Mouse (Mus musculus) ES-Bruce4 (cell line): ENCODE results near the gene Plekhg5.

Source experiments
- CTCF ChIP-seq: IDR thresholded peaks from one replicate; pipeline ENCODE4 v1.8.1; 2011; ENCODE audit warnings: low read depth, low read length
- EP300 ChIP-seq: IDR thresholded peaks from 2 replicates; pipeline ENCODE4 v1.6.1; 2011; ENCODE audit warnings: low read depth, low read length; ENCODE audit not compliant: insufficient read depth
- POLR2A ChIP-seq: IDR thresholded peaks from one replicate; pipeline ENCODE4 v1.8.1; 2011; ENCODE audit warnings: low read length; ENCODE audit not compliant: insufficient read depth

DNA sequence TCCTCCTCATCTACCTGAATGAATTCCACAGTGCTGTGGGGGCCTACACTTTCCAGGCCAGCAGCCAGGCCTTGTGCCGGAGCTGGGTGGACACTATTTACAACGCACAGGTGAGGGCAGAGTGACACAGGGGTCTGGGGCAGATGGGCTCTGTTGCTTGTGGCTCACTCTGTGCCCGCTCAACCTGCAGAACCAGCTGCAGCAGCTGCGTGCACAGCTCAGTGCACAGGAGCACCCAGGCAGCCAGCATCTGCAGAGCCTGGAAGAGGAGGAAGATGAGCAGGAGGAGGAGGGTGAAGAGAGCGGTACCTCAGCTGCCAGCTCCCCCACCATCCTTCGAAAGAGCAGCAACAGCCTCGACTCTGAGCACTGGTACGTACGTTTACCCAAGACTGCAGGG lies 40.0 kb downstream of the Plekhg5 start:
- TF ChIP-seq CTCF (no peak), POLR2A (no peak), EP300 (no peak)
